Mouse (Mus musculus) layer of hippocampus, postnatal 25 days (tissue): ENCODE measurements around the gene Diras2. TPM values are rescaled to one million over a fixed set of nuclear protein-coding genes. Genes with fewer than 3 reads are reported as not detected.

Experiments used
- DNase-seq, 2 experiments: peaks; one replicate each; pipeline ENCODE4 v3.0.0; 2022; ENCODE audit warnings: mixed read lengths in 2 of 2, low spot score in 1 of 2; ENCODE audit errors: extremely low spot score in 1 of 2
- total RNA-seq, 2 experiments: library from RNA; stranded (reverse); gene quantifications; 2 replicates each; pipeline ENCODE4 v1.2.3; 2021

Diras2 gene
- total RNA-seq: 100 to 1,000 TPM; 155 to 160 TPM

DNA sequence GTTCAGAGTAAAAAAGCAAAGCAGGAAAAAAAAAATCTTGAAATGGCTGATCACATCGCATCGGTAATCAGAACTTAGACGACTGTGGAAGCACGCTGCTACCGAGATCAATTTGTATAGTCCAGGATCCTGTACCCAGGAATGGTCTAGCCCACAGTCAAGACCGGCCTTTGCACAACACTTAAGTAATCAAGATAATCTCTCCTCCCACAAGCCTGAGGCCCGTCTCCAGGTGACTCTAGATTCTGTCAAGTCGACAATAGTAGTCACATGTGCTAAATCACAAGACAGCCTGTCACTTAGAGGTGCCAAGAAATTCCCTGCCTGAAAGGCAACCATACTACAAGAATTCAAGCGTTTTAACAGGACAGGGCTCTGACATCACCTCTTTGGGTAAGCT lies at the start of gene Diras2:
Gene Diras2 (minus strand): TSS at position 159 of the 400 bp plus-strand sequence.
- no peak for DNase-seq

DNA sequence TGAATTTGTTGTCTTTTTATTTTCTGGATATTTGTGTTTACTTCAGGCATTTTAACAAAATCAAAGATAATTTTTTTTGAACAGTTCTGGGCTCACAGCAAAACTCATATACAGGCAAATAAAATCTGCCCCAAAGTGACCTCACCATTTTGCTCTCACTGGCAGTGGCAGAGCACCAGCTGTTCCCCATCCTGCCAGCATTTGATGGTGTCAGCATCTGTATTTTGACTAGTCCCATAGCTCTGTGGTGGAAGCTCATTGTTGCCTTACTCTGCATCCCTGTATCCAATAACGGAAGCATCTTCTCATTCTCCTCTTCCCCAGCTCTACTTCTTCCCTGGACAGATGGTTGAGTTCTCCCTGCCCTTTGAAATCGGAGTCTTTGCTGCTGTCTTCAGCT lies 47.7 kb upstream of the Diras2 start:
- no peak for DNase-seq

DNA sequence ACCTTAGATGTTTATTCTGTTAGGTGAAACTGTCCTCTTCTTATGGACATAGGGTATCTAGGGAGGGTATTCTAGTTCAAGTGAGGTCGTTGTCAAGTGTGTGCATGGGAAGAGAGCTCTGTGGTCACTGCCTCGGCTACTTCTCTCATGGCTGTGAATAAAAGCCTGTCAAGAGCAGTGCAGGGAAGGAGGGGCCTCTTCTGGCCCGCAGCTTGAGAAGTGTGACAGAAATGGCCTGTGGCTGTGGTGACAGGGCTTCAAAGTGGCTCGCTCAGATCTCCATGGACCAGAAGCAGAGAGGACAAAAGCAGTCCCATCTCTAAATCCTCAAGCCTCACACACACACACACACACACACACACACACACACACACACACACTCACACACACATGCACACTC lies 46.9 kb upstream of the Diras2 start:
- no peak for DNase-seq

DNA sequence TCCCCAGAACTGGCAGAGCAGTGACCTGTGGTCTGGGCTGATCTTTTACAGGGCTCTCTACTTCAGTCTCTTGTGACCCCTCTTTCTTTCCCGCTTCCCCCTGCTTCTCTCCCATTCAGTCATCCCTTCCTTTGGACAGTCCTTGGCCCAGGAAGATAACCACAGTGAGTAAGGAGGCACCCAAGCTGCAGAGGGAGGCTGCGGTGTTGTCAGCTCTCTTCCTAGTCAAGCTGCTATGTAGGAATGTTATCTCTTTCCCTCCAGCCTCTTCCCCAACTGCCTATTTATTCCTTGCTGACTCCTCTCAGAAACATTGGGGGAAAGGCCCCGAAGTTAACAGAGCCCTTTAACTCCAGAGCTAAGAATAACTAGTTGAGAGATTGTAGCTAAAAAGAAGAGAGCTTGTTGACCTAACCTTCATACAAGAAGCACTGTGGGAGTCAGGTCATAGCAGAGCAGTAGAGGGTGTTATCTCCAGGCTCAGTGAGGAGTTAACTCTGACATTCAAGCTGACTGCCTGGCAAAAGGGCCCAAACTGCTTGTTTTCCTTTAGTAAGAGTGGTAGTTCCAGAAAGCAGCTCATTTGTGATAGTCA lies 46.3 kb upstream of the Diras2 start:
- no peak for DNase-seq

DNA sequence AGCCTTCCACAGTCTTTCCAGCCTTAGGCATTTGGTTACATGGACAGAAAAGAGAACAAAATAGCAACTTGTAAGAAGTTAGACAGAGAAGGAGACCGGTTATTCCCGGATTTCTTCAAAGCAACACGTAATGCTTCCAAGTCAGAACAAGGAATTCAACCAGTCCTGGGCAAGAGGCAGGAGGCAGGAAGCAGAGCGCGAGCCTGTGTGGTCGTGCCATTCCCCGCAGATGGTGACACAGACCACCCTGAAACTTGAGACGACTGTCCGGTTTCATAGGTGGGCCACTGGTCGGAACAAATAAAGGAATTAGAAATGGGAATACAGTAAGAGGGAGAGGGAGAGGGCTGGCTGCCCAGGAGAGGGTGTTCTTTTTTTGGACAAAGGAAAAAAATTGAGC lies 45.8 kb upstream of the Diras2 start:
- DNase-seq: no peak

DNA sequence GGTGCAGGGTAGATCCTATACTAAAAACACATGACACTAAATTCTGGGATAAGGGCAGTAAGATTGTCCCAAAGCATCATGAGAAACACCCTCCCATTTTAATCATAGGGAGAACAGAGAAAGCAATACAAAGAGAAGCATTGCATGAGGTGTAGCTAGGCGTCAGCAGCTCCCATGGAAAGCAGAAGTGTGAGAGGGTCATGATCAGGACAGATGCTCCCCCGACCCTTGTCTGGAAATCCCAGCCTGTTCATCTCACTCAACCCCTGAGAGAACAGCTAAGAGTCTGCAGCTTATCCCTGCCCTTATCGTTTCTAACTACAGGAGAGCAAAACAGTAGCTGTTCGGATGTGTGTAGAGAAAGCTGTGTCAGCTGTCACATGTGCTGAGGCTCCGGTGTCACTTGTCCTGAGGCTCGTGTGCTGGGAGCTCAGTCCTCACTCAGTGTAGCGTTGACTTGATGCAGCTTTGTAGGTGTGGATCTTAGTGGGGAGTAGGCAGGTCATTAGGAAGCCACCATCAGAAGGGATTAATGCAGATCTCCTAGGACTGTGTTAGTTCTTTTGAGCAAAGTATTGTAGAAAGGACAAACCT lies 45.0 kb upstream of the Diras2 start:
- DNase-seq: no peak

DNA sequence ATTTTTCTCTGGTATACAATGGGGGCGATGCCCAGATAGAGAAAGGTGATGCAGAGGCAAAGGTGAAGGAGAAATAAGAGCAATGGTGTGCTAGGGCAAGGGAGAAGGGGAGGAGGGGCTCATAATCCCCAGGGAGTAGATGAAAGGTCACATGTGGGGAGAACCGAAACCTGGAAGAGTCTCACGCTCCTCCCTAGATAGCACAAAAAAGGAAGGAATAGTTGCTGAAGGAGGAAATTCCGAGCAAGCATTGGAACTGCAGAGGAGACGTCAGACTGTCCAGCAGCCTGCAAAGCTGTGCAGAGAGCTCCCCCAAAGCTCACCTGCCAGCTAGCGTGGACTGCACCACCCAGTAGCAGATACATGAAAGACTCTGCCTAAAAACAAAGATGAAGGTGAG lies 44.4 kb upstream of the Diras2 start:
- no peak for DNase-seq

DNA sequence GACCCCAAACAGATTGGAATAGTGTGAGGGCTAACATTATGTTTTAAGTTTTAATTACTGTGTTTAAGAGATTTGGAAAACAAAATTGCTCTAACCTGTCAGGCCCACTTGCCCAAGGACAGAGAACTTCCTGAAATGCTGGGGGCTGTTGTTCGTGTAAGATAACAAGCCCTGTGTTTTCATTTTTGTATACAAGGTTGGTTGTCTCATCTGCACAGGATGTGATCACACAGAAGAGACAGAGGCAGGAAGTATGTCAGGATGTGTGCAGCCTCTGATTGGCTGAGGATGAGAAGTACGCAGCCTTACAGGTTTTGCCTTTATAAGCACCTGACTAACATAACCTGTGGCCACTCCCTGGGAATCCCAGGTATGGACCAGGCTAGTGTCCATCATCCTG lies 43.2 kb upstream of the Diras2 start:
- no peak for DNase-seq

DNA sequence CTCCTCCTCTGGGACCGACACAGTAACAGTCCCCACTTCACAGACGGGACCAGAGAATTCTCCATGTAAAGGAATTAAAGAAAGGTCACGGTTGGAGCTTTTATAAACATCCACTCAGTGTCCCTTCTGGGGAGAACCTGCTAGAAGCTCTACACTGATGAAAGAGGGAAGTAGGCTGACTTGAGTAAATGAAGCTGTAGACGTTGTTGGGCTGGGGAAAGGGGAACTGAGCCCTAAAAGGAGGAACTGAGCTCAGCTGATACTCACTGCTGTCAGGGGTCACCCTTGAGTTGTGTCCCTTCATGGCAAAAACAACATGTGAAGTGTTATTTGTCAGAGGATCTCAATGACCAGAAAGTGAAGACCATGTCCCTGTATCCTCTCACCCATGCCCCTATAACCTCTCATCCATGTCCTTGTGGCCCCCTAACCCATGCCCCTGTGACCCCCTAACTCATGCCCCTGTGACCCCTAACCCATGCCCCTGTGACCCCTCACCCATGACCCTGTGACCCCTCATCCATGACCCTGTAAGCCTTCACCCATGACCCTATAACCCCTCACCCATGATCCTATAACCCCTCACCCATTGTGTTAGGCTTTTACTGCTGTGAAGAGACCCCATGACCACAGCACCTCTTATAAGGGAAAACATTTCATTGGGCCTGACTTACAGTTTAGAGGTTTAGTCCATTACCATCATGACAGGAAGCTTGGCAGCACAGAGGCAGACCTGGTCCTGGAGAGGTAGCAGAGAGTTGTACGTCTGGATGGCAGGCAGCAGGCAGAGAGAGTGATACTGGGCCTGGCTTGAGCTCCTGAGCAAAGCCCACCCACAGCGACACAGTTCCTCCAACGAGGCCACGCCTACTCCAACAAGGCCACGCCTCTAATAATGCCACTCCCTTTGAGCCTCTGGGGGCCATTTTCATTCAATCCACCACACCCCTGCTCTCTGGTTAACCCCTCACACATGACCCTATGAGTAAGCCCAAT lies 41.7 kb upstream of the Diras2 start:
- no peak for DNase-seq

DNA sequence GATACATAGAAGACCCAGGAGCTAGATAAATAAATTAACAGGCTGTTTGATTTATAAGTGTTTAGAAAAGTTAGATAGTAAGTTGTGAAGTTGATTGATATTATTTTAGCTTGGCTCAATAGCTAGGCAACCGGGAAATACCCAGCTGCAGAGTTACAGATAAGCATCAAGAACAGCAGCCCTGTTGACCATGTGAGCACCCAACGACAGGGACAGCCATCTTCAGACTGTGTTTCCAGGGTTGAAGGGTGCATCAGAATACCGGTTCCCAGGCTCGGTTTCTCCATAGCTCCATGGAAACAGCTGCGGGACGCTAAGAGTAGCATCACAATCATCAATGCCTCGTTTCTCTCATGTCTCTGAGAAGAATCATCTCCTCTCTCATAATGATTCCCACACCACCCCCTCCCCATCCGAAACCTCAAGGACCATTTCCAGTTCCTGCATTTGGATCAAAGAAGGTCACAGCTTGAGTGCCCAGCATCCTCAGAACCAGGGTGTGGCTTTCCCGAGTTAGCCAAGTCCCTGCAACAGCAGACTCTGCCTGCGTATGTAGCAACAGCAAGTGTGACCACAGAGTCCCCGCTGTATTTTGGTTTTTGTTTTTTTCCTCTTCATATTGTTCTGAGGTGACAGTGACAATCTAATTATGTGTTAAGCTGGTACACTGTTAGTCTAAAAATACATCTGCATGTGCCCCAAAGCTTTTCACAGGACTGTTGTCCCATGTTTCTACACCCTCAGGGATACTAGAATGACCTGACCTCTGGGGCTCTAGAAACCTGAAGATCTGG lies 40.7 kb upstream of the Diras2 start:
- no peak for DNase-seq

DNA sequence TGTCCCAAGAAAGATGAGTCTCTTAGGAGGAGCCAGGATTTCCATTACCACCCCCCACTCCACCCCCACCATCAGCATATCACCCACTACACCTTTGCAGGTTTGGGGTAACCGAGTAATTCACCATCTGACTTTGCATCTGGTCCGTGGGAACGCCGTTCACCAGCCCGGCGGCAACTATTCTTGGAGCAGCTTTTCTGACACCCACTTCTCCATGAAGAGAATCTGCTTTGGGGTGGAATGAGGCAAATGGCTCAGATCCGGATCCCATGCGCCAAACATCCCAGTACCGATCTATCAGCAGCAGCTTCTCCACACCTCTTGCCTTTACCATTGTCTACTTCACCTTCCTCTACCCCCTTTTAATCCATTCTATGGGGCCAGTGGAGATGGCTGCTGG lies 39.2 kb upstream of the Diras2 start:
- peak; percentile 24 to 31 for DNase-seq

DNA sequence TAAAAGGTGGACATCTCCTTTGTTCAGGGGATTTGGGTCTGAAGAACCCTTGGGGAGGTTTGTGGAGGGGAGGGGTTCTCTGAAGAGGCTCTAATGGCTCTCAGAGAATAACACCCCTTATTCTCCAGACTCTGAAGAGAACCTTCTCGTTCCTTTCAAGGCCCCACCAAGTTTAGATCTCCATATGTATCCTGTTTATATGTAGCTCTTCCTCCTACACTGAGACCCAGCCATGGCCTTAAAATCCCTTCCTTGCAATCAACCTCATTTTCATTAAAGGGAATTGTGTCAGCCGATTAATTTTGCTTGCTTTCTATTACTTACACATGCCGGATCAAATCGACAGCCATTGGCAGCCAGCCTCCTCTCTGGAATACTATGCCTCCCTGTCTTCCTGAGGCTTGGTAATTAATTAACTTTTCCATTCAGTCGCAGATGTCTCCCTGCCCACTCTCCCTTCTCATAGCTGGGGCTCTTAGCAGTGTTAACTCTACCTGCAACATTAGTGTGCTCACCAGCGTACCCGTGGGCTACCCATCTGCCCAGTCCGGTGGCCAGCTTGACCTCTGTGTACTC lies 38.2 kb upstream of the Diras2 start:
- DNase-seq: peak in 1 of 2 experiments; percentile 13

DNA sequence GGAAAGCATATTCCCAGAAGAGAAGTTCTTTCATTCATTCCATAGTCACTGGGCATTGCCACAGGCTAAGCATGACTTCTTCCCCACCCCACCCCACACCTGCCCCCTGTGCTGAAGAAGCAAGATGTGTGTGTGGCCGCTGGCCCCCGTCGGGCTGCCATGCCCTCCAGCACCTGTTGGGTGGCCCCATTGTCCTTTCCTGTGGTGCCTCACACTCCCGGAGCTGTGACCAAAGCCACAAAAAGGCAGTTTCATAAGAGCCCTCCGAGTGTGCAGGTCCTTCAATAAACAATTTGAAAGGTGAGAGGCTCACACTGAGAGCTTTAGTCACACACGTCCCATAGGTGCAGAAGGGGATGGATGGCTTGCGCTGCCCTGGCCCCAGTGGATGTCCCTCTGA lies 35.7 kb upstream of the Diras2 start:
- no peak for DNase-seq

DNA sequence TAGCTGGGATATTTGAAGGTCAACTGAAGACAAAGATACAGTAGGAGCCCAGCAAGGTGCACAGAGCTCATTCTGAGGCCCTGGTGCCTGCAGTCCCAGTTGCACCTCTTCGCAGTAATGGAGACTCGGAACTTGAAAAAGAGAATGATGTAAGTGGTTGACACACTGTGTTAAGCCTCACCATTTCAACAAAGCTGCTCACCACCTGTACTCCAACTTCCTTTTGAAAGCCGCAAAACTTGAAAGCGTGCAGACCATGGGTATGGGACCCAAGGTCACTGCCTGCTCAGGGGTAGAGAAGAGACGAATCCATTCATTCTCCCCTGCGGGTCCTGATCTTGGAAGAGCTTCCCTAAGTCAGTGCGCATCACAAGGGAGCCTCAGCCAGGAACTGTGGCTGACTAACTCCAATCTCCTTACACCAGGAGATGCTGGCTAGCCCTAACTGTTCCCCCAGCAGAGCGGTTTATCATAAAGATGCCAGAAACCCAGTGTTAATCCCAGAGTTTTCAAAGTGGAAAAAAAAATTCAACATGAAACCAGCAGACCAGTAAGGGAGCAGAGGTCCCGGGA lies 35.2 kb upstream of the Diras2 start:
- DNase-seq: no peak

DNA sequence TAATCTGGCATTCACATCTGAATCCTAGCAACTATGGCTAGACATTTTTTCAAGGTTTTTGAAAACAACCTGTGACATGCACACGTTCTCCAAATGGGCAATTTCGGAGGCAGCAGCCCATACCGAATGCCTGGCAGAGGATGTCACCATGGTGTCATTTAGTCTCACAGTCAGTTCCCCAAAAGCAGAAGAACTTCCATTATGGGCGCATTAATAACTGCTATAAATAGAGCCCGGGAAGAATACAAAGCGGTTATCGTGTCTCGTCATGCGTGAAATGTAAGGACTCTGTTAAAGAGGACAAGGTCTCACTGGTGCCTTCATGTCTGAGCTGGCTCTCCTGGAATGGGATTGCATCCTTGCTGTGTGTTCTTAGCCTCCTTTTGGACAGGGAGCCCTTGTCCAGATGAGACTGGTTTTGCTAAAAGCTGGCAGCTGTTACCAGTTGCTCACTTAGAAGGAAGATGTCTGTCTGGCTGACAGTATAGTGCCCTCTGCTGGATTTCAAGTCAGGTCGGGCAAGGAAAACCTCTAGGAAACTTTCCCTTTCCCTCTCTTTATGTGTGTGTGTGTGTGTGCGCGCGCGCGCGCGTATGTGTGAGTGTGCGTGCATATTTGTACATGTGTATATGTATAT lies 34.1 kb upstream of the Diras2 start:
- DNase-seq: peak in 1 of 2 experiments; percentile 19

DNA sequence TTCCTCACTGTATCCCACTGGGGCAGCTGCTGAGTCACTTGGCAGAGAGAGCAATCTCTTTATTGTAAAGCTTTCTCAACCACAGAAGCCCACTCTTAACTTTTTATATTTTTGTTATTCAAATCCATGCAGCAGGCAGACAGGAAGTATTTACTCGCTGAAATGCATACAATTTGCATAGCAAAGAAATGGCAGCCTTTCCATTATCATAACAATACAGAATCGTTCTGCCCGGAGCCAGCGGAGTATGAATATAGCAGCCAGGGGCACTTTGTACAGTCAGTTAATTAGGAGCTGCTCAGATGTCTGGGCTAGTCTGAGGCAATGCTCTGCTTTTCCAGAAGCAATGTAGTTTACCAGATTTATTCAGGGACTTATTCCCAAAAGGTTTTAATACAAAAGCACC lies 31.1 kb upstream of the Diras2 start:
- no peak for DNase-seq

DNA sequence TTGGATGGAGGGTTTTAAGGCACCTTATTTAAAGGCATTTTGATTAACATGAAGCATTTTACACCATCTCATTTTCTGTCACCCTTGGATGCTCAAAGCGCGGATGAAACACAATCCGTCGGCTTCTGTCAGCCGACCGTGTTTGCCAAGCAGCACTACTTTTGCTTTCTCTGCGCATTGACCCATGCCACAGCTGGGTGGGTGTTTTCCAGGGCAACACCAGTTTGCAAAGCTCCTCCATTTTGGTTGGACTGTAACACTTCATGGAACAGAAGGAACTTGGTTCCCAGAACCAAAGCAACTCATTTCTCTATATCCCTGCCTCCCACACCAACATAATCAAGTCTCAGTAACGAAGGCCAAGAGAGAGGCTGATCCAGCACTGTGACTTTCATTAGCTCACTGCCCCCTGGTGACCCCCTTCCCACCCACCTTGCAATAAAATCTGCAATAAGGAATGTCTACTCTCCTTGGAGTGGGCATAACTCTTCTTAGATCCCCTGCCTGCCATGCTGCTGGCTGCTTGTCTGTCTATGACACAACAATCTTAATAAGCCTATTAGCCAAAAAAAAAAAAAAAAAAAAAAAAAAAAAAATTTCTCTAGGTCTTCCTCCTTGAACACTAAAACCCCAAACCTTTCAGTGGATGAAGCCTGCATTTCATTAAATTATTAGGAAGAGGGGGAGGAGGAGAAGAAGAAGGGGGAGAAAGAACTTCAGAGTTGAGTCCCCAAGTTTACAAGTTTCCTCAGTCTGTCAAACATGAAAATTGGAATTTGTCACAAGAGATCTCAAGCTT lies 30.5 kb upstream of the Diras2 start:
- DNase-seq: no peak

DNA sequence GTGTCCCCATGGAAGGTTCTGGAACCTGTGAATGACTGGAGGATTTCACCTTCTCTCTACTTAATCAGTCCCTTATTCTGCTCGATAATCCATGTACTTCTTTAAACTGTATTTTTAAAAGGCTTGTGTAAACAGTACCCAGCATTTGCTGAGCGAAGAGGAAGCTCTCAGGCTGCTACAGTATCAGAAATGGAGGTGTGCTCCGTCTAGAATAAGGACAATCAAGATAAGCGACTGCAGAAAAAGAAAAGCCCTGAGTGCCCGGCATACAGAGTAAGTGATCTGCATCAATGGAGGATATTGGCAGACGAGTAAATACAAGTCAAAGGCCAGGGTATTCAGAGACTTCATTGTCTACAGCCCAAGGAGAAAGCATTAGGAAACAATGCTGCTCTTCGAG lies 26.3 kb upstream of the Diras2 start:
- DNase-seq: no peak

DNA sequence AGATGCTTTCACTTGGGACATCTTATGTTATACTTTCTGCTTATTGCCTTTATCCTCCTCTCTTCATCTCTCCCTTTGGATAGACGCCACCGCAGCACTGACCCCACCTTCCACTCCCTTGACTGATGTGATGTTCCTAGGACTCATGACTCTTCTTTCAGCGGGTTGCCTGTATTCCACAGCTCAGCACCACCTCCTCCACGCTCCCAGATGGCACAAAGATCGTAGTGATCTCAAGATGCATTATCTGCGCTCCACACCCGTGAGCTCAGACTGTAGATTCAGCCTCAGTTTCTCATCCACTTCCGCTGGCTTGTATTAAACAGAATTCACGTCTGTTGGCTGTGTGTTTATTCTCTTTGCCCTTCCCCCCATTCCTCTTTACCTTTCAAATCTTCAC lies 23.6 kb upstream of the Diras2 start:
- no peak for DNase-seq
